Mouse (Mus musculus) liver, embryonic 14.5 days (tissue): Measurements from ENCODE around the gene Evi2.

Experiments used
- CTCF ChIP-seq: IDR thresholded peaks from 2 replicates; pipeline ENCODE4 v1.5.1; 2016; ENCODE audit warnings: antibody characterized with exemption, low read depth, control low read depth
- EP300 ChIP-seq: IDR thresholded peaks from 2 replicates; pipeline ENCODE4 v1.6.1; 2016; ENCODE audit warnings: antibody characterized with exemption, low read depth

- no peak for TF ChIP-seq CTCF
- TF ChIP-seq EP300 = no peak
Observed at GRCm38 (mm10) chr11:79531485-79531884, 1.1 kb upstream of the Evi2 start.
